Mouse (Mus musculus): ENCODE results near the gene Gng5.

Gng5 gene

GRCm38 (mm10) chr3:146540521-146541273 lies 41.1 kb downstream of the Gng5 start:
- no peak for DNase-seq (ENCODE audit: low read depth in 2 of 2, low spot score in 2 of 2)

DNA sequence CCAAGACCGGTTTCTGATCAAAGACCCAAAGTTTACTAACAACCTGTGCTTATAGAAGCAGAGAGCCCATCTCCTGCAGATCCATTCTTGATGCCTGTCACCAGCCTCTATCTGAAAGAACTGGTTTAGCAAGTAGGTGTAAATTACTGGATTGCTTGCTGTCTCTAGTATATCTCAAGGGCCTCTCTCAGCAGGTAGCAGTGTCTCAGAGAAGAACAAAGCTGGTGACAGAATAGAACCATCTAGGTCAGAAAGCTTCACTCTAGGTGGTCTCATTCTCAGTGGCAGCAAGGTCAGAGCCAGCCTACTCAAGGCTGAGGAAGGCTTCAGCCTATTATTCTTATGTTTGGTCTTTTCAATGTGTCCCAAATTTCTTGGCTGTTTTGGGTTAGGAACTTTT lies 44.0 kb downstream of the Gng5 start:
- no peak for DNase-seq (ENCODE audit: low read depth in 2 of 2, low spot score in 2 of 2)

DNA sequence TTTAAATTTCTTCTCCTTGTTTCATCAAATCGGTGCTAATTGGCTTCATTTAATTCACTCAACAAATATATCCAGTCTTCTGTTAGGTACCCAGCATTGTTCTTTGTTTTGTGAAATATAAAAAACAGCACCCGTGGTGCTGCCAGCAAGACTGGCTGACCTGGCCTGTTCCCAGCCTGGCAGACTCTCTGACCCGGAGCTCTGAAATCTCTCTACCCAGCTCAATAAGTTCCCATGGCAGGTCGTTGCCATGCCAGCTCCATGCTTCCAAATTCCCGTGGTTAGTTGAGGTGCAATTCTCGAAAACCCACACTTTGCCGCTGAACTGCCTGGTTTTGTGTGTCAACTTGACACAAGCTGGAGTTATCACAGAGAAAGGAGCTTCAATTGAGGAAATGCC lies 55.2 kb downstream of the Gng5 start:
- DNase-seq (ENCODE audit: low read depth in 2 of 2, low spot score in 2 of 2) = no peak
